Mouse (Mus musculus): ENCODE measurements around the gene Rrm2. TPM values are rescaled to one million over a fixed set of nuclear protein-coding genes. Genes with fewer than 3 reads are reported as not detected.

The Rrm2 gene
- 2.5 TPM for polyA plus RNA-seq (2014; fragmentation: Illumina TruSeq; extraction: RNeasy Lipid Tissue Mini Kit (QIAGEN cat#74804); ENCODE audit: low read depth, low replicate concordance)

DNA sequence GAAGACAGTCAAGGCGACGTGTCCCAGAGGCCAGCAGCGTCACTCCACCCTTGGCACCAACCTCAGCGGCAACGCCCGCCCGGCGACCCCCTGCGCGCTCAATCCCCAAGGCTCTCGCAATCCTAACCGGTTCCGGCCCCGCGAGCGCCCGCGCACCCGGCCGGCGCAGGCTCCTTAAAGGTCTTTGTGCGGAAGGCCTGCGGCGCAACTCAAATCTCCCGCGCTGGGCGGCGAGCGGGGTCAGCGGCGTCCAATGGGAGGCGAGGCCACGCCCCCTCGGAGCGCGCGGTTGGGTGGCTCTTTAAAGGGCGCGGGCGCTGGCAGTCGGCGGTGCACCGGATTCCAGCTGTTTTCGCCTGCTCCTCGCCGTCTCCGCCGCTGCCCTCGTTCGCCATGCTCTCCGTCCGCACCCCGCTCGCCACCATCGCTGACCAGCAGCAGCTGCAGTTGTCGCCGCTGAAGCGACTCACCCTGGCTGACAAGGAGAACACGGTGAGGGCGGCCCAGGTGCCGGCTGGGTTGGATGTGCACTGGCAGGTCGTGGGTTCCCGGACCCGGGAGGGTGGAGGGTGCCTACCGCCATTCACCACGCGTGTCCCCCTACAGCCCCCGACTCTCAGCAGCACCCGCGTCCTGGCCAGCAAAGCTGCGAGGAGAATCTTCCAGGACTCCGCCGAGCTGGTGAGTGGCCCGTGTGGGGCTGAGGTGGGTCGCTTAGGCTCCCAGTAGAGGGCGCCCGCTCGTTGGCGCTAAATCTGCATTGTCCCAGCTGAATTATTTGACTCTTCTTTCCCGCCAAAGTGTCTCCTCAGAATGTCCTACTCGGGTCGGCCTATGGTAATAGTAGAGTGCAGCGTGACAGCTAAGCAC is at the start of gene Rrm2:
Gene Rrm2, plus strand, starts transcription at position 288 of the 870 bp plus-strand sequence.

GRCm38 (mm10) chr12:24681286-24682023 is 26.6 kb upstream of the Rrm2 start, which contains the start of gene Cys1:
TSS of gene Cys1 (minus strand) at chr12:24681813.

Other genes with a start within 250 kb of the Rrm2 start
- 9.9 TPM for gene Taf1b, start 209.9 kb upstream of the Rrm2 start, polyA plus RNA-seq (2014; fragmentation: Illumina TruSeq; extraction: RNeasy Lipid Tissue Mini Kit (QIAGEN cat#74804); ENCODE audit: low read depth, low replicate concordance)
- gene Grhl1, start 136.0 kb upstream of the Rrm2 start, polyA plus RNA-seq (2014; fragmentation: Illumina TruSeq; extraction: RNeasy Lipid Tissue Mini Kit (QIAGEN cat#74804); ENCODE audit: low read depth, low replicate concordance): 0.98 TPM
- gene Klf11, start 57.0 kb upstream of the Rrm2 start, polyA plus RNA-seq (2014; fragmentation: Illumina TruSeq; extraction: RNeasy Lipid Tissue Mini Kit (QIAGEN cat#74804); ENCODE audit: low read depth, low replicate concordance): 7.6 TPM
- 1.5 TPM for gene Cys1, start 26.4 kb upstream of the Rrm2 start, polyA plus RNA-seq (2014; fragmentation: Illumina TruSeq; extraction: RNeasy Lipid Tissue Mini Kit (QIAGEN cat#74804); ENCODE audit: low read depth, low replicate concordance)
- gene Mboat2, start 122.6 kb downstream of the Rrm2 start, polyA plus RNA-seq (2014; fragmentation: Illumina TruSeq; extraction: RNeasy Lipid Tissue Mini Kit (QIAGEN cat#74804); ENCODE audit: low read depth, low replicate concordance): 0.11 TPM

All from liver, adult 10 weeks (tissue).